Mouse (Mus musculus): ENCODE measurements at regions not wholly inside any gene's neighbourhood (a gene's known extent, or its start where the extent isn't known, plus 50 kb on each side); places are given as distances from the start of the nearest gene placed in this dataset.

GRCm38 (mm10) chr13:46203551-46203950, 70.0 kb upstream of the Stmnd1 start:
- no peak for TF ChIP-seq CHD2 (IDR thresholded peaks at IDR 0.05; ENCODE audit: low read depth, low read length)
- TF ChIP-seq HCFC1 (IDR thresholded peaks at IDR 0.05; ENCODE audit: borderline replicate concordance, insufficient read depth, low read length), result no peak
- no peak for TF ChIP-seq MAFK (IDR thresholded peaks at IDR 0.05; ENCODE audit: insufficient read depth, low read depth, low read length)
- TF ChIP-seq ZC3H11A (IDR thresholded peaks at IDR 0.05; ENCODE audit: borderline replicate concordance, low read depth, low read length), result no peak

All from ES-E14 (cell line).